Mouse (Mus musculus) cerebellum, postnatal 36 days (tissue): ENCODE results near the gene Cyp27b1.

Source experiments
- DNase-seq, 2 experiments: peaks; one replicate each; pipeline ENCODE4 v3.0.0; 2021 to 2022; ENCODE audit warnings: mixed read lengths in 2 of 2

Cyp27b1 gene

GRCm38 (mm10) chr10:127047954-127048353 is at the start of gene Cyp27b1:
TSS of gene Cyp27b1 (plus strand) at chr10:127048250.
- no peak for DNase-seq

GRCm38 (mm10) chr10:127000529-127000928 is 47.5 kb upstream of the Cyp27b1 start, which contains the start of gene Avil:
TSS of gene Avil (plus strand) at chr10:127000709.
- DNase-seq: no peak

- DNase-seq: no peak
These were observed 46.8 kb upstream of the Cyp27b1 start for GRCm38 (mm10) chr10:127001297-127001696.

GRCm38 (mm10) chr10:127002056-127002455 is 46.0 kb upstream of the Cyp27b1 start:
- no peak for DNase-seq

- no peak for DNase-seq
These were observed 45.3 kb upstream of the Cyp27b1 start for GRCm38 (mm10) chr10:127002765-127003164.

GRCm38 (mm10) chr10:127003334-127003733 is 44.7 kb upstream of the Cyp27b1 start:
- no peak for DNase-seq

GRCm38 (mm10) chr10:127003806-127004205 is 44.2 kb upstream of the Cyp27b1 start:
- no peak for DNase-seq

GRCm38 (mm10) chr10:127016488-127016887 is 31.6 kb upstream of the Cyp27b1 start:
- no peak for DNase-seq

- DNase-seq: no peak
These were observed 31.0 kb upstream of the Cyp27b1 start for GRCm38 (mm10) chr10:127017071-127017470.

GRCm38 (mm10) chr10:127018422-127018821 is 29.6 kb upstream of the Cyp27b1 start:
- DNase-seq: no peak

- DNase-seq: peak; percentile 94 to 96
These were observed 17.4 kb upstream of the Cyp27b1 start, which contains the start of gene Tsfm for GRCm38 (mm10) chr10:127030336-127031296. TSS of gene Tsfm (minus strand) at chr10:127030840.

- no peak for DNase-seq
These were observed 14.7 kb upstream of the Cyp27b1 start for GRCm38 (mm10) chr10:127033301-127033741.

GRCm38 (mm10) chr10:127036273-127036672 is 11.8 kb upstream of the Cyp27b1 start:
- DNase-seq: no peak

- no peak for DNase-seq
These were observed 10.4 kb upstream of the Cyp27b1 start for GRCm38 (mm10) chr10:127037641-127038040.

GRCm38 (mm10) chr10:127040569-127041214 is 7.4 kb upstream of the Cyp27b1 start:
- DNase-seq: peak in 1 of 2 experiments; percentile 24

- peak in 1 of 2 experiments; percentile 55 for DNase-seq
These were observed 6.7 kb upstream of the Cyp27b1 start, which contains the start of the genes Mettl1 and Eef1akmt3 for GRCm38 (mm10) chr10:127041274-127041766. TSS of gene Mettl1 (plus strand) at chr10:127041414. TSS of gene Eef1akmt3 (minus strand) at chr10:127041513.

- DNase-seq: peak; percentile 87 to 92
These were observed 6.2 kb upstream of the Cyp27b1 start for GRCm38 (mm10) chr10:127041774-127042338.

- DNase-seq: no peak
These were observed 5.5 kb upstream of the Cyp27b1 start for GRCm38 (mm10) chr10:127042468-127043115.

GRCm38 (mm10) chr10:127043187-127043586 is 4.9 kb upstream of the Cyp27b1 start:
- no peak for DNase-seq

GRCm38 (mm10) chr10:127048608-127049394 is 751 bp downstream of the Cyp27b1 start:
- no peak for DNase-seq

- DNase-seq: no peak
These were observed 1.5 kb downstream of the Cyp27b1 start for GRCm38 (mm10) chr10:127049395-127050118.
